Mouse (Mus musculus) liver, adult 2 months (tissue): ENCODE measurements around the gene Rab9. TPM values are rescaled to one million over a fixed set of nuclear protein-coding genes. Genes with fewer than 3 reads are reported as not detected.

Experiments used
- DNase-seq: peaks from one replicate; pipeline ENCODE4 v3.0.0-alpha.2; 2011; ENCODE audit warnings: low read depth, low spot score; ENCODE audit errors: extremely low read depth
- H3K27ac ChIP-seq: fragments of 200-500 bp; replicated peaks from 2 replicates; pipeline ENCODE4 v1.5.1; 2012; ENCODE audit warnings: low read depth, mild to moderate bottlenecking, control low read depth, inconsistent platforms, low read length; ENCODE audit not compliant: insufficient read depth
- H3K27me3 ChIP-seq: fragments of 200-500 bp; 2 replicates; pipeline ENCODE4 v1.6.1; 2012; ENCODE audit warnings: mild to moderate bottlenecking, moderate library complexity, low read length, inconsistent platforms; ENCODE audit not compliant: control insufficient read depth, insufficient read depth
- H3K36me3 ChIP-seq: fragments of 200-500 bp; 2 replicates; pipeline ENCODE4 v1.6.1; 2012; ENCODE audit warnings: low read length, inconsistent platforms; ENCODE audit not compliant: control insufficient read depth, insufficient read depth
- H3K4me1 ChIP-seq: fragments of 200-500 bp; 2 replicates; pipeline ENCODE4 v1.6.1; 2011; ENCODE audit warnings: low read length; ENCODE audit not compliant: control insufficient read depth, insufficient read depth
- H3K4me3 ChIP-seq: fragments of 200-500 bp; 2 replicates; pipeline ENCODE4 v1.5.1; 2011; ENCODE audit warnings: low read depth, mild to moderate bottlenecking, control low read depth, low read length, moderate library complexity; ENCODE audit not compliant: insufficient read depth
- H3K79me2 ChIP-seq: fragments of 200-500 bp; 2 replicates; pipeline ENCODE4 v1.6.1; 2012; ENCODE audit warnings: inconsistent platforms, mild to moderate bottlenecking, low read length, moderate library complexity; ENCODE audit not compliant: control insufficient read depth, insufficient read depth
- H3K9ac ChIP-seq: fragments of 200-500 bp; 2 replicates; pipeline ENCODE4 v1.6.1; 2012; ENCODE audit warnings: low read depth, mild to moderate bottlenecking, control low read depth, inconsistent platforms, low read length
- CTCF ChIP-seq: fragments of 200-500 bp; IDR thresholded peaks from 2 replicates; pipeline ENCODE4 v1.5.1; 2011; ENCODE audit warnings: low read depth, low read length, control low read depth
- POLR2A ChIP-seq: fragments of 200-500 bp; IDR thresholded peaks from 2 replicates; pipeline ENCODE4 v1.6.1; 2011; ENCODE audit warnings: low read length, control low read depth; ENCODE audit not compliant: insufficient read depth; ENCODE audit errors: extremely low read depth
- WGBS: fragments of 180-500 bp; shearing (Covaris S2); methylation state at CpG from one replicate; pipeline ENCODE4 v1.1.7; 2018; 5-methylcytosine and 5-hydroxymethylcytosine counted together
- polyA plus RNA-seq: library from polyadenylated mRNA; depleted of rRNA; stranded (reverse); fragments of >200 nt; gene quantifications from 2 replicates; pipeline ENCODE4 v1.2.3, GENCODE M21; 2012
- total RNA-seq: library from RNA; depleted of rRNA; stranded (reverse); fragments of >200 nt; gene quantifications from 2 replicates; pipeline ENCODE4 v1.2.3, GENCODE M21; 2014

Gene Rab9
- total and polyA plus RNA-seq, 2 experiments = 11.6 to 65.5 TPM

GRCm38 (mm10) chrX:166499496-166500190 is 20.0 kb upstream of the Rab9 start:
- WGBS = 70% methylated on average over 1 of the region's 1 CpGs
- no peaks in the 10 kb centered on the region for H3K79me2 ChIP-seq
- H3K4me1 ChIP-seq = no peaks in the 10 kb centered on the region
- no peak overlapping the region for H3K27ac ChIP-seq
- no peaks in the 10 kb centered on the region for H3K27me3 ChIP-seq
- no peak overlapping the region for H3K9ac ChIP-seq
- TF ChIP-seq CTCF (no peak), POLR2A (no peak)
- DNase-seq = no peak
- H3K36me3 ChIP-seq = no peaks in the 10 kb centered on the region; the same call in 1 of the 2 replicates
- H3K4me3 ChIP-seq = no peak overlapping the region

GRCm38 (mm10) chrX:166497771-166498170 is 18.1 kb upstream of the Rab9 start:
- no peak overlapping the region for H3K4me3 ChIP-seq
- no peaks in the 10 kb centered on the region; the same call in 1 of the 2 replicates for H3K36me3 ChIP-seq
- no peak for TF ChIP-seq CTCF
- no peak for TF ChIP-seq POLR2A
- no peaks in the 10 kb centered on the region for H3K79me2 ChIP-seq
- H3K27ac ChIP-seq = no peak overlapping the region
- no peak overlapping the region for H3K9ac ChIP-seq
- no peaks in the 10 kb centered on the region for H3K4me1 ChIP-seq
- H3K27me3 ChIP-seq = no peaks in the 10 kb centered on the region
- 78% methylated on average over 4 of the region's 4 CpGs for WGBS
- no peak for DNase-seq

GRCm38 (mm10) chrX:166495052-166495451 is 15.4 kb upstream of the Rab9 start:
- TF ChIP-seq CTCF (no peak), POLR2A (no peak)
- Histone ChIP-seq H3K79me2 (no peaks in the 10 kb centered on the region), H3K9ac (no peak overlapping the region), H3K36me3 (no peaks in the 10 kb centered on the region), H3K27ac (no peak overlapping the region), H3K4me1 (no peaks in the 10 kb centered on the region), H3K27me3 (no peaks in the 10 kb centered on the region), H3K4me3 (no peak overlapping the region)
- no peak for DNase-seq
- 96% methylated on average over 2 of the region's 2 CpGs for WGBS

GRCm38 (mm10) chrX:166478631-166479364 is 869 bp downstream of the Rab9 start:
- Histone ChIP-seq H3K9ac (peak overlapping the region; percentile 89), H3K4me1 (peaks cover 21% of the 10 kb centered on the region), H3K27ac (peak overlapping the region; percentile 94), H3K36me3 (peaks cover 14% of the 10 kb centered on the region; the same call in 1 of the 2 replicates), H3K27me3 (no peaks in the 10 kb centered on the region), H3K4me3 (peak overlapping the region; percentile 96), H3K79me2 (peaks cover 17% of the 10 kb centered on the region; the same call in 1 of the 2 replicates)
- peak; percentile 96 for DNase-seq
- WGBS = under 1% methylated on average over 28 of the region's 28 CpGs
- TF ChIP-seq CTCF (no peak), POLR2A (no peak)

GRCm38 (mm10) chrX:166477393-166477792 is 2.3 kb downstream of the Rab9 start:
- TF ChIP-seq CTCF = no peak
- no peak for TF ChIP-seq POLR2A
- WGBS = 10% methylated on average over 6 of the region's 6 CpGs
- Histone ChIP-seq H3K4me1 (peaks cover 22% of the 10 kb centered on the region), H3K36me3 (peaks cover 14% of the 10 kb centered on the region; the same call in 1 of the 2 replicates), H3K27me3 (no peaks in the 10 kb centered on the region), H3K27ac (no peak overlapping the region; the same call in 1 of the 2 replicates), H3K9ac (no peak overlapping the region), H3K4me3 (peak overlapping the region; percentile 35; the same call in 1 of the 2 replicates), H3K79me2 (peaks cover 20% of the 10 kb centered on the region; the same call in 1 of the 2 replicates)
- DNase-seq = peak; percentile 56
